Mouse (Mus musculus): Measurements from ENCODE around the gene Ndufc2. TPM values are rescaled to one million over a fixed set of nuclear protein-coding genes. Genes with fewer than 3 reads are reported as not detected.

Gene Ndufc2
- 209 TPM for polyA plus RNA-seq (2012; fragmentation: generic; extraction: Trizol)
- long read RNA-seq, experiment 1, transcript Ndufc2-201 (3 exons, 683 nt) = major isoform, 103 of 111 reads
- long read RNA-seq, experiment 1, partial matches to known transcripts = 1 of 111 reads
- long read RNA-seq, experiment 1, other reads (novel, unspliced or antisense) = 5 of 111 reads
- long read RNA-seq, experiment 2, transcript Ndufc2-201 (3 exons, 683 nt) = major isoform, 14 of 14 reads
- long read RNA-seq, experiment 2, partial matches to known transcripts = 0 of 14 reads
- long read RNA-seq, experiment 2, other reads (novel, unspliced or antisense) = 0 of 14 reads

GRCm38 (mm10) chr7:97399960-97400715, at the start of gene Ndufc2:
TSS of gene Ndufc2 (plus strand) at chr7:97400003.
- Histone ChIP-seq H3ac (ENCODE audit: control insufficient read depth, insufficient read length, low read depth) (peak within 1 kb of the TSS; percentile 82), H3K79me3 (ENCODE audit: low read depth) (peaks cover 24% of the 10 kb centered on the region), H3K27me3 (ENCODE audit: control insufficient read depth, insufficient read depth, insufficient read length) (no peaks in the 10 kb centered on the region), H3K79me2 (ENCODE audit: control insufficient read depth, insufficient read depth) (peaks cover 50% of the 10 kb centered on the region), H3K4me3 (ENCODE audit: insufficient read depth, poor library complexity, severe bottlenecking) (peak within 1 kb of the TSS; percentile 48), H3K36me3 (ENCODE audit: control insufficient read depth, insufficient read depth) (no peaks in the 10 kb centered on the region)
- TF ChIP-seq CEBPB (IDR thresholded peaks at IDR 0.05; ENCODE audit: low read depth) (no peak), FOSL1 (IDR thresholded peaks at IDR 0.05; ENCODE audit: insufficient read depth, low read length, poor library complexity, severe bottlenecking) (no peak), MYOD1 (IDR thresholded peaks at IDR 0.05; ENCODE audit: control insufficient read depth, insufficient read length, low read depth) (no peak), CTCF (IDR thresholded peaks at IDR 0.05; ENCODE audit: control insufficient read depth, insufficient read depth, insufficient read length) (no peak), MYOG (IDR thresholded peaks at IDR 0.05; ENCODE audit: control insufficient read depth, extremely low read depth, insufficient read length) (no peak), USF1 (IDR thresholded peaks at IDR 0.05; ENCODE audit: low read depth) (no peak), MAX (IDR thresholded peaks at IDR 0.05) (peak; percentile 64)

- H3K4me3 ChIP-seq (ENCODE audit: insufficient read depth, poor library complexity, severe bottlenecking) = no peak overlapping the region
- no peak for TF ChIP-seq USF1 (IDR thresholded peaks at IDR 0.05; ENCODE audit: low read depth)
- no peak for TF ChIP-seq CEBPB (IDR thresholded peaks at IDR 0.05; ENCODE audit: low read depth)
- no peak for TF ChIP-seq FOSL1 (IDR thresholded peaks at IDR 0.05; ENCODE audit: insufficient read depth, low read length, poor library complexity, severe bottlenecking)
- no peak for TF ChIP-seq MYOG (IDR thresholded peaks at IDR 0.05; ENCODE audit: control insufficient read depth, extremely low read depth, insufficient read length)
- no peak for TF ChIP-seq CTCF (IDR thresholded peaks at IDR 0.05; ENCODE audit: control insufficient read depth, insufficient read depth, insufficient read length)
- no peak for TF ChIP-seq MYOD1 (IDR thresholded peaks at IDR 0.05; ENCODE audit: control insufficient read depth, insufficient read length, low read depth)
- TF ChIP-seq MAX (IDR thresholded peaks at IDR 0.05) = no peak
These were observed 48.9 kb upstream of the Ndufc2 start for GRCm38 (mm10) chr7:97350891-97351290.

GRCm38 (mm10) chr7:97351792-97352513, 47.9 kb upstream of the Ndufc2 start:
- H3K27me3 ChIP-seq (ENCODE audit: control insufficient read depth, insufficient read depth, insufficient read length) = no peaks in the 10 kb centered on the region
- no peak overlapping the region for H3ac ChIP-seq (ENCODE audit: control insufficient read depth, insufficient read length, low read depth)
- H3K36me3 ChIP-seq (ENCODE audit: control insufficient read depth, insufficient read depth) = no peaks in the 10 kb centered on the region
- no peaks in the 10 kb centered on the region for H3K79me3 ChIP-seq (ENCODE audit: low read depth)
- TF ChIP-seq MAX (IDR thresholded peaks at IDR 0.05) (no peak), CTCF (IDR thresholded peaks at IDR 0.05; ENCODE audit: control insufficient read depth, insufficient read depth, insufficient read length) (no peak), MYOG (IDR thresholded peaks at IDR 0.05; ENCODE audit: control insufficient read depth, extremely low read depth, insufficient read length) (no peak), MYOD1 (IDR thresholded peaks at IDR 0.05; ENCODE audit: control insufficient read depth, insufficient read length, low read depth) (no peak), USF1 (IDR thresholded peaks at IDR 0.05; ENCODE audit: low read depth) (no peak), FOSL1 (IDR thresholded peaks at IDR 0.05; ENCODE audit: insufficient read depth, low read length, poor library complexity, severe bottlenecking) (no peak), CEBPB (IDR thresholded peaks at IDR 0.05; ENCODE audit: low read depth) (no peak)
- H3K79me2 ChIP-seq (ENCODE audit: control insufficient read depth, insufficient read depth) = no peaks in the 10 kb centered on the region
- H3K4me3 ChIP-seq (ENCODE audit: insufficient read depth, poor library complexity, severe bottlenecking) = no peak overlapping the region

More at GRCm38 (mm10) chr7:97350891-97351290, 48.9 kb upstream of the Ndufc2 start:
- Histone ChIP-seq H3K79me3 (ENCODE audit: low read depth) (no peaks in the 10 kb centered on the region), H3K79me2 (ENCODE audit: control insufficient read depth, insufficient read depth) (no peaks in the 10 kb centered on the region), H3ac (ENCODE audit: control insufficient read depth, insufficient read length, low read depth) (no peak overlapping the region), H3K27me3 (ENCODE audit: control insufficient read depth, insufficient read depth, insufficient read length) (no peaks in the 10 kb centered on the region), H3K36me3 (ENCODE audit: control insufficient read depth, insufficient read depth) (no peaks in the 10 kb centered on the region)

- TF ChIP-seq MYOG (IDR thresholded peaks at IDR 0.05; ENCODE audit: control insufficient read depth, extremely low read depth, insufficient read length) (no peak), FOSL1 (IDR thresholded peaks at IDR 0.05; ENCODE audit: insufficient read depth, low read length, poor library complexity, severe bottlenecking) (no peak), USF1 (IDR thresholded peaks at IDR 0.05; ENCODE audit: low read depth) (no peak)
- Histone ChIP-seq H3ac (ENCODE audit: control insufficient read depth, insufficient read length, low read depth) (no peak overlapping the region), H3K79me2 (ENCODE audit: control insufficient read depth, insufficient read depth) (no peaks in the 10 kb centered on the region), H3K27me3 (ENCODE audit: control insufficient read depth, insufficient read depth, insufficient read length) (no peaks in the 10 kb centered on the region), H3K36me3 (ENCODE audit: control insufficient read depth, insufficient read depth) (no peaks in the 10 kb centered on the region), H3K4me3 (ENCODE audit: insufficient read depth, poor library complexity, severe bottlenecking) (no peak overlapping the region), H3K79me3 (ENCODE audit: low read depth) (no peaks in the 10 kb centered on the region)
These were observed 46.4 kb upstream of the Ndufc2 start for GRCm38 (mm10) chr7:97353356-97353755.

- Histone ChIP-seq H3K79me3 (ENCODE audit: low read depth) (no peaks in the 10 kb centered on the region), H3K27me3 (ENCODE audit: control insufficient read depth, insufficient read depth, insufficient read length) (no peaks in the 10 kb centered on the region), H3K36me3 (ENCODE audit: control insufficient read depth, insufficient read depth) (no peaks in the 10 kb centered on the region), H3K79me2 (ENCODE audit: control insufficient read depth, insufficient read depth) (no peaks in the 10 kb centered on the region), H3K4me3 (ENCODE audit: insufficient read depth, poor library complexity, severe bottlenecking) (no peak overlapping the region), H3ac (ENCODE audit: control insufficient read depth, insufficient read length, low read depth) (no peak overlapping the region)
- no peak for TF ChIP-seq MYOD1 (IDR thresholded peaks at IDR 0.05; ENCODE audit: control insufficient read depth, insufficient read length, low read depth)
- TF ChIP-seq FOSL1 (IDR thresholded peaks at IDR 0.05; ENCODE audit: insufficient read depth, low read length, poor library complexity, severe bottlenecking) = no peak
- no peak for TF ChIP-seq CEBPB (IDR thresholded peaks at IDR 0.05; ENCODE audit: low read depth)
- TF ChIP-seq MYOG (IDR thresholded peaks at IDR 0.05; ENCODE audit: control insufficient read depth, extremely low read depth, insufficient read length) = no peak
- TF ChIP-seq CTCF (IDR thresholded peaks at IDR 0.05; ENCODE audit: control insufficient read depth, insufficient read depth, insufficient read length) = no peak
- TF ChIP-seq USF1 (IDR thresholded peaks at IDR 0.05; ENCODE audit: low read depth) = no peak
- no peak for TF ChIP-seq MAX (IDR thresholded peaks at IDR 0.05)
These were observed 44.5 kb upstream of the Ndufc2 start for GRCm38 (mm10) chr7:97355068-97355841.

Measured in C2C12 (cell line).